Mouse (Mus musculus) megakaryocyte, embryonic 14.5 days (primary cell): Measurements from ENCODE around the gene Gpn2.

Source experiments
- FLI1 ChIP-seq: IDR thresholded peaks from 2 replicates; pipeline ENCODE4 v1.6.1; 2012; ENCODE audit warnings: low read length, inconsistent platforms, mixed read lengths
- GATA1 ChIP-seq: IDR thresholded peaks from 3 replicates; pipeline ENCODE4 v1.6.1; 2012; ENCODE audit warnings: mixed read lengths, low read length, inconsistent platforms, borderline replicate concordance

DNA sequence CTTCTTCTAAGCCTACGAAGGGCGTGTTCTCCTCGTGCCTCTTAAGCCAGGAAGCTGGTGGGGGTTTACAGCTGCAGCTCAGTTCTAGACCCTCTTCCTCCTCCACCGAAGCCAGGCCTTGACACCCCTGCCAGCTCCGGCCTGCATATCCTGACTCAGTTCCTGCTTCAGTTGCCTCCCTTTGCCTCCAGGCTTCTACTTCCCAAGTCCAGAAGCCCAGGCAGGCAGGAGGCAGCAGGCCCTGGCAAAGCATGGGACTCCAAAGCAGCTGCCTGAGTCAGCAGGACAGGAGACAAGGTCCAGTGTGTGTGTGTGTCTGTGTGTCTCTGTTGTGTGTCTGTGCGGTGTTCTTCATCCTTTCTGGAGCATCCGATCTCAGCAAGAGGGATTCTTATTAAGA is 20.0 kb downstream of the Gpn2 start:
- no peak for TF ChIP-seq GATA1
- TF ChIP-seq FLI1, result no peak
